Mouse (Mus musculus) liver, embryonic 11.5 days (tissue): ENCODE measurements around the gene Scfd2. TPM values are rescaled to one million over a fixed set of nuclear protein-coding genes. Genes with fewer than 3 reads are reported as not detected.

Source experiments
- ATAC-seq: fragments of 200-750 bp; cut with Nextera tagmentation; replicated peaks from 2 replicates; pipeline ENCODE4 v1.8.0; 2017; ENCODE audit warnings: moderate number of reproducible peaks, mild to moderate bottlenecking, moderate TSS enrichment, moderate library complexity; ENCODE audit not compliant: low FRiP score
- DNase-seq: peaks from one replicate; pipeline ENCODE4 v3.0.0-alpha.2; 2017; ENCODE audit warnings: low spot score
- H3K27ac ChIP-seq: fragments of 300-500 bp; sonication (generic); 2 replicates; pipeline ENCODE4 v1.5.1; 2014; ENCODE audit warnings: mild to moderate bottlenecking, low read depth, low read length, control low read depth
- H3K27me3 ChIP-seq: fragments of 300-500 bp; sonication (generic); replicated peaks from 2 replicates; pipeline ENCODE4 v1.6.1; 2014; ENCODE audit warnings: low read length, mixed read lengths; ENCODE audit not compliant: control insufficient read depth, insufficient read depth
- H3K36me3 ChIP-seq: fragments of 300-500 bp; sonication (generic); 2 replicates; pipeline ENCODE4 v1.6.1; 2014; ENCODE audit warnings: mild to moderate bottlenecking, low read length, moderate library complexity, mixed read lengths; ENCODE audit not compliant: control insufficient read depth, insufficient read depth
- H3K4me1 ChIP-seq: fragments of 300-500 bp; sonication (generic); replicated peaks from 2 replicates; pipeline ENCODE4 v1.6.1; 2014; ENCODE audit warnings: low read length, mixed read lengths; ENCODE audit not compliant: control insufficient read depth, insufficient read depth
- H3K4me2 ChIP-seq: fragments of 300-500 bp; sonication (generic); 2 replicates; pipeline ENCODE4 v1.6.1; 2014; ENCODE audit warnings: mild to moderate bottlenecking, control low read depth, moderate library complexity
- H3K4me3 ChIP-seq: fragments of 300-500 bp; sonication (generic); 2 replicates; pipeline ENCODE4 v1.5.1; 2014; ENCODE audit warnings: low read depth, low read length, control low read depth
- H3K9ac ChIP-seq: fragments of 300-500 bp; sonication (generic); 2 replicates; pipeline ENCODE4 v1.6.1; 2014; ENCODE audit warnings: low read depth, low read length, control low read depth
- H3K9me3 ChIP-seq: fragments of 300-500 bp; sonication (generic); 2 replicates; pipeline ENCODE4 v1.6.1; 2016; ENCODE audit warnings: low read length, inconsistent platforms, mixed read lengths; ENCODE audit not compliant: control insufficient read depth
- WGBS: fragments of 180-500 bp; shearing (Covaris S2); extraction: QIAGEN DNeasy Blood & Tissue Kit; methylation state at CpG from one replicate; pipeline ENCODE4 v1.1.7; 2014; 5-methylcytosine and 5-hydroxymethylcytosine counted together
- polyA plus RNA-seq: library from polyadenylated mRNA; unstranded; fragments of >200 nt; fragmentation: Nextera tagmentation; extraction: Ambion mirVana; gene quantifications from 2 replicates; pipeline ENCODE4 v1.2.1, GENCODE M21; 2014

The Scfd2 gene
- 20.7 and 21.8 TPM in 2 replicates for polyA plus RNA-seq

GRCm38 (mm10) chr5:74531630-74532280, at the start of gene Scfd2:
Gene Scfd2, minus strand, starts transcription at chr5:74531759.
- peak within 1 kb of the TSS; percentile 89 for H3K4me3 ChIP-seq
- ATAC-seq (peak; percentile 85), DNase-seq (peak; percentile 99)
- no peaks in the 10 kb centered on the region for H3K9me3 ChIP-seq
- H3K36me3 ChIP-seq: no peaks in the 10 kb centered on the region
- H3K9ac ChIP-seq: peak within 1 kb of the TSS; percentile 74
- peak within 1 kb of the TSS; percentile 84 for H3K4me2 ChIP-seq
- no peaks in the 10 kb centered on the region for H3K27me3 ChIP-seq
- 7% methylated on average over 35 of the region's 35 CpGs for WGBS
- peak within 1 kb of the TSS; percentile 82 for H3K27ac ChIP-seq
- peaks cover 14% of the 10 kb centered on the region for H3K4me1 ChIP-seq

GRCm38 (mm10) chr5:74571767-74572166, 40.2 kb upstream of the Scfd2 start:
- no peaks in the 10 kb centered on the region for H3K9me3 ChIP-seq
- peaks cover 17% of the 10 kb centered on the region; the same call in 1 of the 2 replicates for H3K36me3 ChIP-seq
- H3K4me1 ChIP-seq: no peaks in the 10 kb centered on the region
- no peak overlapping the region for H3K4me3 ChIP-seq
- no peak overlapping the region for H3K9ac ChIP-seq
- no peak for ATAC-seq
- no peak overlapping the region for H3K4me2 ChIP-seq
- no peak for DNase-seq
- no peaks in the 10 kb centered on the region for H3K27me3 ChIP-seq
- no peak overlapping the region for H3K27ac ChIP-seq
- 91% methylated on average over 6 of the region's 6 CpGs for WGBS

GRCm38 (mm10) chr5:74561151-74561550, 29.6 kb upstream of the Scfd2 start:
- WGBS: 90% methylated on average over 1 of the region's 1 CpGs
- Histone ChIP-seq H3K9me3 (no peaks in the 10 kb centered on the region), H3K4me1 (no peaks in the 10 kb centered on the region), H3K4me3 (no peak overlapping the region), H3K27me3 (no peaks in the 10 kb centered on the region), H3K4me2 (no peak overlapping the region), H3K9ac (no peak overlapping the region), H3K36me3 (peaks cover 18% of the 10 kb centered on the region; the same call in 1 of the 2 replicates), H3K27ac (no peak overlapping the region)
- ATAC-seq (no peak), DNase-seq (no peak)

GRCm38 (mm10) chr5:74549566-74549965, 18.0 kb upstream of the Scfd2 start:
- peaks cover 21% of the 10 kb centered on the region; the same call in 1 of the 2 replicates for H3K36me3 ChIP-seq
- H3K27ac ChIP-seq: no peak overlapping the region
- H3K9me3 ChIP-seq: no peaks in the 10 kb centered on the region
- no peak for DNase-seq
- H3K4me3 ChIP-seq: no peak overlapping the region
- no peak overlapping the region for H3K9ac ChIP-seq
- ATAC-seq: no peak
- H3K4me2 ChIP-seq: no peak overlapping the region
- H3K27me3 ChIP-seq: no peaks in the 10 kb centered on the region
- H3K4me1 ChIP-seq: no peaks in the 10 kb centered on the region
- 90% methylated on average over 8 of the region's 8 CpGs for WGBS

GRCm38 (mm10) chr5:74545606-74546005, 14.0 kb upstream of the Scfd2 start:
- ATAC-seq: no peak
- no peaks in the 10 kb centered on the region for H3K4me1 ChIP-seq
- no peak overlapping the region for H3K27ac ChIP-seq
- H3K9ac ChIP-seq: no peak overlapping the region
- no peaks in the 10 kb centered on the region for H3K9me3 ChIP-seq
- H3K27me3 ChIP-seq: no peaks in the 10 kb centered on the region
- peaks cover 17% of the 10 kb centered on the region for H3K36me3 ChIP-seq
- H3K4me3 ChIP-seq: no peak overlapping the region
- DNase-seq: no peak
- 95% methylated on average over 4 of the region's 4 CpGs for whole genome bisulfite sequencing
- no peak overlapping the region for H3K4me2 ChIP-seq

GRCm38 (mm10) chr5:74536180-74536947, 4.8 kb upstream of the Scfd2 start:
- DNase-seq: no peak
- peaks cover 5% of the 10 kb centered on the region; the same call in 1 of the 2 replicates for H3K4me1 ChIP-seq
- peak overlapping the region; percentile 96 for H3K9ac ChIP-seq
- H3K4me2 ChIP-seq: peak overlapping the region; percentile 64
- H3K9me3 ChIP-seq: no peaks in the 10 kb centered on the region
- H3K27ac ChIP-seq: peak overlapping the region; percentile 92; the same call in 1 of the 2 replicates
- no peak for ATAC-seq
- 0 out of 2 replicates have a peak, but pooled peaks cover 4% of the 10 kb centered on the region for H3K36me3 ChIP-seq
- H3K27me3 ChIP-seq: no peaks in the 10 kb centered on the region
- 39% methylated on average over 12 of the region's 12 CpGs for WGBS
- H3K4me3 ChIP-seq: peak overlapping the region; percentile 91

GRCm38 (mm10) chr5:74535240-74536021, 3.9 kb upstream of the Scfd2 start, which contains the start of gene Fip1l1:
Gene Fip1l1, plus strand, starts transcription at chr5:74535449.
- Histone ChIP-seq H3K9me3 (no peaks in the 10 kb centered on the region), H3K4me2 (peak within 1 kb of the TSS; percentile 64), H3K36me3 (no peaks in the 10 kb centered on the region), H3K27me3 (no peaks in the 10 kb centered on the region), H3K4me3 (peak within 1 kb of the TSS; percentile 91), H3K9ac (peak within 1 kb of the TSS; percentile 96), H3K27ac (peak within 1 kb of the TSS; percentile 92), H3K4me1 (peaks cover 10% of the 10 kb centered on the region)
- DNase-seq (peak; percentile 96), ATAC-seq (peak; percentile 82)
- under 1% methylated on average over 69 of the region's 73 CpGs for WGBS

- Histone ChIP-seq H3K4me2 (peak overlapping the region; percentile 84), H3K4me1 (peaks cover 14% of the 10 kb centered on the region), H3K36me3 (no peaks in the 10 kb centered on the region), H3K27ac (no peak overlapping the region), H3K4me3 (peak overlapping the region; percentile 89), H3K9ac (peak overlapping the region; percentile 74), H3K27me3 (no peaks in the 10 kb centered on the region), H3K9me3 (no peaks in the 10 kb centered on the region)
- 15% methylated on average over 16 of the region's 16 CpGs for WGBS
- no peak for DNase-seq
- ATAC-seq: no peak
Measured at GRCm38 (mm10) chr5:74530785-74531184, 774 bp downstream of the Scfd2 start.
